Mouse (Mus musculus) T-helper 2 cell (primary cell): ENCODE results near the gene Gm49368.
"Not testable (repeated sequence)": the region's sequence is repeated elsewhere in the genome, so short reads cannot be mapped to it uniquely, and the experiment has no call there.

Experiments used
- in situ Hi-C: fragments of 300-600 bp; cut with MboI, MseI; formaldehyde crosslinking; loops from one replicate; pipeline ENCODE4 v1.15.1; 2025; ENCODE audit warnings: high pct_unique_total_duplicates

The Gm49368 gene

GRCm38 (mm10) chr7:128062456-128062855 is at the start of gene Gm49368, which contains the start of gene Itgam:
TSS of gene Gm49368 (plus strand) at chr7:128062683.
TSS of gene Itgam (plus strand) at chr7:128062640.
- in situ Hi-C loops = no loop called here

- in situ Hi-C loops = no loop called here
These were observed 49.4 kb upstream of the Gm49368 start for GRCm38 (mm10) chr7:128013116-128013515.

GRCm38 (mm10) chr7:128016134-128016533 is 46.3 kb upstream of the Gm49368 start:
- in situ Hi-C loops = loop anchor here (5.0 kb wide), 1 partner anchor 41 kb away; no protein-coding TSS in a partner anchor

- in situ Hi-C loops = loop anchor here (5.0 kb wide), 1 partner anchor 41 kb away; no protein-coding TSS in a partner anchor
These were observed 45.8 kb upstream of the Gm49368 start for GRCm38 (mm10) chr7:128016650-128017049.

- in situ Hi-C loops = loop anchor here (5.0 kb wide), 1 partner anchor 39 kb away; no protein-coding TSS in a partner anchor
These were observed 44.2 kb upstream of the Gm49368 start for GRCm38 (mm10) chr7:128018275-128018674.

GRCm38 (mm10) chr7:128019187-128019586 is 43.3 kb upstream of the Gm49368 start:
- in situ Hi-C loops = loop anchor here (5.0 kb wide), 1 partner anchor 38 kb away; no protein-coding TSS in a partner anchor

- in situ Hi-C loops = no loop called here
These were observed 39.5 kb upstream of the Gm49368 start for GRCm38 (mm10) chr7:128022974-128023373.

- in situ Hi-C loops = no loop called here
These were observed 38.9 kb upstream of the Gm49368 start for GRCm38 (mm10) chr7:128023565-128023964.

- in situ Hi-C loops = no loop called here
These were observed 38.1 kb upstream of the Gm49368 start for GRCm38 (mm10) chr7:128024364-128024763.

- in situ Hi-C loops = no loop called here
These were observed 37.6 kb upstream of the Gm49368 start for GRCm38 (mm10) chr7:128024932-128025331.

GRCm38 (mm10) chr7:128025381-128025780 is 37.1 kb upstream of the Gm49368 start:
- in situ Hi-C loops = no loop called here

GRCm38 (mm10) chr7:128031403-128031976 is 31.0 kb upstream of the Gm49368 start:
- in situ Hi-C loops = no loop called here

GRCm38 (mm10) chr7:128032290-128032988 is 30.0 kb upstream of the Gm49368 start:
- in situ Hi-C loops = no loop called here

- in situ Hi-C loops = no loop called here
These were observed 29.5 kb upstream of the Gm49368 start for GRCm38 (mm10) chr7:128032989-128033293.

GRCm38 (mm10) chr7:128033616-128034015 is 28.9 kb upstream of the Gm49368 start:
- in situ Hi-C loops = no loop called here

GRCm38 (mm10) chr7:128042161-128042820 is 20.2 kb upstream of the Gm49368 start:
- in situ Hi-C loops = not testable (repeated sequence)

- in situ Hi-C loops = no loop called here
These were observed 18.2 kb upstream of the Gm49368 start for GRCm38 (mm10) chr7:128044142-128044785.

GRCm38 (mm10) chr7:128045640-128046039 is 16.8 kb upstream of the Gm49368 start:
- in situ Hi-C loops = no loop called here

- in situ Hi-C loops = no loop called here
These were observed 13.7 kb upstream of the Gm49368 start for GRCm38 (mm10) chr7:128048819-128049218.

GRCm38 (mm10) chr7:128049254-128049653 is 13.2 kb upstream of the Gm49368 start:
- in situ Hi-C loops = no loop called here

GRCm38 (mm10) chr7:128050739-128051138 is 11.7 kb upstream of the Gm49368 start:
- in situ Hi-C loops = no loop called here

GRCm38 (mm10) chr7:128053061-128053460 is 9.4 kb upstream of the Gm49368 start:
- in situ Hi-C loops = no loop called here
